Mouse (Mus musculus): ENCODE data around the gene Ubxn6.

The Ubxn6 gene

GRCm38 (mm10) chr17:56054938-56055337 is 19.9 kb downstream of the Ubxn6 start:
- DNase-seq, result no peak

- DNase-seq, result no peak
Measured at GRCm38 (mm10) chr17:56051369-56051768, 23.5 kb downstream of the Ubxn6 start.

GRCm38 (mm10) chr17:56040857-56041163 is 34.0 kb downstream of the Ubxn6 start:
- DNase-seq, result no peak

DNA sequence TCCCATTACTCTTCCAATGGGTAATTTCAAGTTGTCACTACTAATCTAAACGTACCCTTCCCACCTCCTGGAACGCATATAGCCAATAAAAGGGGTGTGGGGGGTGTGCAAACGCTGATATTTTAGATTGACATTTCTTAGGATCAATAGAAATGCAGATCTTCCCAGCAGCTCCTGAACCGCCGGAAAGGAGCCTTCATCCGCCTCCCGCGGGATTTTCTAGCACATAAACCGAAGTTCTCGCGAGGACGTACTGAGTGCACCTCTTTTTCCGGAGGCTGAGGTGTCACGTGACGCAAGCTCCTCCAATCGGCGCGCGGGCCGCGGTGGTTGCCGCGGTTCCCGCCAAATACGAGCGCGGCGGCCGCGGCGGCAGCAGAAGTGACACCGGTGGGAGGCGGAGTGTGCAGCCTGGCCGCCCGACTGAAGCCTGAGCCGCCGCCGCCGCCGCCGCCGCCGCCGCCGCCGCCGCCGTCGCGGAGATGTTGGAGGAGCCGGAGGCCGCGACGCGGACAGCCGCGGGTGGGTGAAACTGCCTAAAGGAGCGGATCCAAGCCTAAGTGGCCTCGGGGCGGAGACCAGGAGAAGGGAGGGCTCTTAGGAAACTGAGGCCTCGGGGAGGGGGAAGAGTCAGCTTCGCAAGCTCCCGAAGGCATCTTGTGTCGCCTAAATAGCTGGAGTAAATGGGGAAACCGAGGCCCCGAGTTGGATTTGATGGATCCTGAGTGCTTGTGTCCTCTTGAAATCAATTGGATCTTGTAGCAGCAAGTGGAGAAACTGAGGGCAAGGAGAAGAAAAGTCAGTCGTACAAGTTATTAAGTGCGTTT is 34.6 kb downstream of the Ubxn6 start, which contains the start of gene Chaf1a:
Chaf1a (plus strand) TSS at position 410 of the 827 bp plus-strand sequence.
- peak; percentile 99 for DNase-seq

DNA sequence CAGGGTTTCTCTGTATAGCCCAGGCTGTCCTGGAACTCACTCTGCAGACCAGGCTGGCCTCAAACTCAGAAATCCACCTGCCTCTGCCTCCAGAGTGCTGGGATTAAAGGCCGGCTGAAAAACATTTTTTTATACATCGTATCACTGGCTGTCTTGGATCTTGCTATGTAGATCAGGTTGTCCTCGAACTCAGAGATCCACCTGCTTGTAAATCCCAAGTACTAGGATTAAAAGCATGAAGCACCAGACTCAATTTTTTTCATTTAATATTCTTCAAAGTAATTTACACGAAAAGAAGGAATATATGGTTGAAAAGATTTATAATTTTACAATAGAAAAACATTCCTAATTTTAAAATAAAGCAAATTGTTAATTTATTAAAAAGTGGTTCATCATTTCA is 35.5 kb downstream of the Ubxn6 start:
- no peak for DNase-seq

- peak; percentile 42 for DNase-seq
Measured at GRCm38 (mm10) chr17:56038583-56039261, 36.1 kb downstream of the Ubxn6 start.

GRCm38 (mm10) chr17:56036901-56037287 is 37.9 kb downstream of the Ubxn6 start:
- DNase-seq, result no peak

- peak; percentile 99 for DNase-seq
Measured at GRCm38 (mm10) chr17:56036176-56036900, 38.5 kb downstream of the Ubxn6 start, which contains the start of gene Sh3gl1. Sh3gl1 (minus strand) TSS chr17:56036635.

- no peak for DNase-seq
Measured at GRCm38 (mm10) chr17:56035216-56035615, 39.6 kb downstream of the Ubxn6 start.

DNA sequence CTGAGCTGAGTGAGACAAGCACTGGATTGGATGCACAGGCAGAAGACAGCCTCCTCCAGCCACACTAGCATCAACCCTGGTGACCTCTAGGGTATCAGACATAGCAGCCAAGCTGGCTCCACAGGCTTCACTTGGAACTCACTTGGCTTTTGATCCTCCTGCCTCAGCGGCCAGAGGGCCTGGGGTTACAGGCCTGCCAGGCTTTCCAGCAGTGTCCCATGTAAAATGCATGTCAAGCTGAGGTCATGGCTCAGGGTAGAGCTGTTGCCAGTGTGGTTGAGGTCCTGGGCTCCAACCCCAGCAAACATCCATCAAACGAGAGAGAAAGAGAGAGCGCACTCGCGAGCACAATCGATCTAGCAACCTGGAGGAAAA is 40.1 kb downstream of the Ubxn6 start:
- no peak for DNase-seq

GRCm38 (mm10) chr17:56034040-56034725 is 40.6 kb downstream of the Ubxn6 start:
- no peak for DNase-seq

- DNase-seq, result no peak
Measured at GRCm38 (mm10) chr17:56032831-56033230, 42.0 kb downstream of the Ubxn6 start.

- DNase-seq, result no peak
Measured at GRCm38 (mm10) chr17:56032127-56032733, 42.6 kb downstream of the Ubxn6 start.

- no peak for DNase-seq
Measured at GRCm38 (mm10) chr17:56031431-56031830, 43.4 kb downstream of the Ubxn6 start.

DNA sequence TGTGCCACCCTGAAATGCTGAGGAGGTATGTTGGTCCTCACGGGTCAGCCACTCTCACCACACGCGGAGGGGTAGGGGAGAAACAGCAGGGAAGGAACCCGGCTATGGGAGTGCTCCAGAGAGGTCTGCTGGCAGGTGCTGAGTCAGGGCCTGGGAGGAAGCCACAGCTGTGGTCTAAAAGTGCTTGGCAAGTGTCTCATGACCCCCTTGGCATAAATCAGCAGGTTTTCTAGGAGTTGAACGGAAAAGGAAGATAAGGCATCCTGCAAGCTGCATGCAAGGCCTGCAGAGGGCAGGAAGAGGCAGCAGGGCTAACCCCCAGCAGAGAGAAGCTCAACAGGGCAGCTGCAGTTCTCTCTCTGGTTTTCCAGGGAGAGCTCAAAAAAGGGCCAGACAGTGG is 43.9 kb downstream of the Ubxn6 start:
- DNase-seq, result no peak

- no peak for DNase-seq
Measured at GRCm38 (mm10) chr17:56030238-56030870, 44.5 kb downstream of the Ubxn6 start.

GRCm38 (mm10) chr17:56027801-56028441 is 46.9 kb downstream of the Ubxn6 start:
- no peak for DNase-seq

GRCm38 (mm10) chr17:56026881-56027280 is 47.9 kb downstream of the Ubxn6 start:
- no peak for DNase-seq

DNA sequence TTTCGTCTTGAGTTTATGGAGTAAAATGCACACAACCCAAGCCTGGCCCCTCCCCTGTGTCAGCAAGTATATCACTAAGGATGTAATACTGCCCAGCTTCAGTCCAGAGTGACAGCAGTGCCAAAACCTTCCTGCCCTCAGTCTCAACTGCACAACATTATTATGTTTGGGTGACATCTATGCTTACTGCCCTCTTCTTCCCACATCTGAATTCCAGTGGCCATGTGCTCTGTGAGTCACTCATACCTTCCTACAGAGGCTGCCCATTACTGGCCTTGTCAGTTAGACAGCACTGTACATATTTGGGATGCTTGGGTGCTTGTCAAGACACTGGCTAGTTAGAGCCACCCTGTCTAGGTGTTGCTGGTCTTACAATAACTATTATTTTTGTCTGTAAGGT is 48.5 kb downstream of the Ubxn6 start:
- DNase-seq, result no peak

DNA sequence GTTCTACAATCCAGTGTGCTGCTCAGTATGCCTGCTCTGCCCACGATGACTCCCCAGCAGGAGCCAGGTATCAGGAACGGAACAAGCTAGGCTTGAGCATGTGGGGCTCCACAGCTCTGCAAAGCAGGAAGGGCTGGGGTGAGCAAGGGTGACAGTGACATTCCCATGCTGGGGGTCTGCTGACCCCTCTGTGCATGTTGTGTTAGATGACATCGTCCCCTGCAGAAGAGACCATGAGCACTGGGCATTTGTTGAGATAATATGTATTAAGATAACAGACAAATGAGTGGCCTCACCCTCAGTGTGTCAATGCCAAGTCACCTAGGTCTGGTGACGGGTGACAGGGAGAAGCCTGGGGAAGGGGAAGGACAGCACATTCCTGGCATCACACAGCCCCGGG is 49.9 kb downstream of the Ubxn6 start:
- no peak for DNase-seq

DNA sequence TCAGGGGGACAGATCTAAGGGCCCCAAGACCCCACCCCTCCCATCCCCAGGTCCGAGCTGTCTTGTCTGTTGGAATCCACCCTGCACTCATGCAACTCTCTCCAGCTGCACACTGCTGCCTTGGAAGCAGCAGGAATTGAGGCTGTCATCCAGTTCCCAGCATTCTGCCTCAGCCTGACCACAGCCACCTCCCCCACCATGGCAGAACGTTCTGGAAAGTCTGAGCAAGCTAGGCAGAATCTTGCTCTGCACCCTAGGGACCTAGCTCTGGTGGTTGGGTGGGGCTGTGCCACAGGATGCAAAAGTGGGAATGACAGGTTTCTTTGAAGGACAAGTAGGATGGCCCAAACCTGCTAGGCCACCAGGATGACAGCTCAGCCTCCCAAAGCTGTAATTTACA is 50.4 kb downstream of the Ubxn6 start:
- no peak for DNase-seq

DNA sequence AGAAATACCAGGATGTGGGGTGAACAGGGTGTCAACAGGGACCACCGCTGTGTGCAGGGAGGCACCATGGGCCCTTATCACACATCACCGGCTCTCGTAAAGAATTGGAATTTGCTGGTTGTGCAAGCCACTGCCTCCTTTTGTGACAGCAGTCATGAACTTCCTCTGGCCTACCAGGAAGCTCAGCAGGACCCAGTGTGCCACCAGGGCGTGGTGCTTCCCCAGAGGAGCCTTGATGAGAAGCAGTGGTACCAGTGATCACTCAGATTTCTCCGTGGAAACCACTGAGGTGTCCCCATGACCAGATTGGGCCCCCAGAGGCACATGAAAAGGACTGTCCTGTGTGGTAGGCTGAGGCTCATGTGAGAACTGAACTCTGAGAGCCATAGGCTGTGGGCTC is 51.4 kb downstream of the Ubxn6 start:
- DNase-seq, result no peak

All from lung, postnatal 10 days (tissue).